Mouse (Mus musculus) monocyte, adult 2 months (primary cell): ENCODE results near the gene Nabp2.
A peak's percentile ranks its signal among the peaks of the same experiment; 100 is the strongest.

Experiments used
- DNase-seq, 2 experiments: peaks; one replicate each; pipeline ENCODE4 v3.0.0; 2022; ENCODE audit warnings: low spot score in 2 of 2, low read depth in 1 of 2

The Nabp2 gene

GRCm38 (mm10) chr10:128411211-128412054, at the start of gene Nabp2, which contains the start of gene Rnf41:
Nabp2 (minus strand) TSS chr10:128411492.
Rnf41 (plus strand) TSS chr10:128411657.
- peak; percentile 89 to 97 for DNase-seq

- DNase-seq: no peak
Measured at GRCm38 (mm10) chr10:128460270-128460630, 49.0 kb upstream of the Nabp2 start.

- DNase-seq: no peak
Measured at GRCm38 (mm10) chr10:128459409-128460269, 48.3 kb upstream of the Nabp2 start.

DNA sequence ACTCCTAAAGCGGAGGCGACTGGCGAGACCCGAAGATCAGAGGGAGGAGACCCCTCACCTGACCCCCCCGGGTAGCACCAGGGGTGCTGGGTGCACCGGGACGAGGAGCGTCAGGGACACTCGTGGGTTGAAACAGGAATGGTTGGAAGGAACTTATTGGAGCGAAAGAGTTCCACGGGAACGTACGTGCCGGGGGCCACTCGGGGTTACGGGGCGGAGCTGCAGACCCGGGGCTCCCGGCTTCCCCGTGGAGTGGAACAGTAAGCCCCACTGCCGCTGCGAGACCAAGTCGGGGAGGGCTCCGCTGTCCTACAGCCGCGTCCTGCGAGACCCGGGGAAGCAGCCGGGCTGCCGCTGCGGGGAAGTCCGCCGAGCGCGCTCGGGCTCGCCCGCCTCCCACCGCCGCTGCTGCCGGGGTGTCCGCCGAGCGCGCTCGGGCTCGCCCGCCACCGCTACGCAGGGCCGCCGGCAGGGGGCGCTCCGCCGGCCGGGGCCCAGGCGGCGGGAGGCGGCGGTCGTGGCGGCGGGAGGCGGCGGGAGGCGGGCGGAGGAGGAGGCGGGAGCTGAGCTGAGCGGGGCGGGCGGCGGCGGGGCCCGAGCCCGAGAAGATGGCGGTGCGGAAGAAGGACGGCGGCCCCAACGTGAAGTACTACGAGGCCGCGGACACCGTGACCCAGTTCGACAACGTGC, 47.6 kb upstream of the Nabp2 start, which contains the start of gene Smarcc2:
Gene Smarcc2, plus strand, starts transcription at position 530 of the 690 bp plus-strand sequence.
- peak; percentile 26 to 66 for DNase-seq

- DNase-seq: peak; percentile 65 to 81
Measured at GRCm38 (mm10) chr10:128458348-128458718, 47.0 kb upstream of the Nabp2 start.

DNA sequence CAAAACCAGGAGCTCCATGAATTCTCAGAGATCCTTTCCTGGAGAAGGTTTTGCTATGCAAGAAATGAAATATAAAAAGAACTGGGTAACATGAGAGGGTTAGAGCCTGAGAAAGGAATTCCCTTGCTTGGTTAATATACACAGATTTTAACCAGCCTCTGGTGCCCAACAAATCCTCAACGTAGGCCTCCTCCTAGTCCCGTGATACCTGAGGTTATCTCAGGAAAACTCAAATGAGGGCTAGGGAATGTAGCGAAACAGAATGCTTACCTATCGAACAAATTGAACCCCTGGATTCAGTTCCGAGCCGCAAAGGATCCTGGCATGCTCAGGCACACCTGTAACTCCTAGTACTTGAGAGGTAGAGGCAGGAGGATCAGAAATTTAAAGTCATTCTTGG, 46.4 kb upstream of the Nabp2 start:
- DNase-seq: no peak

DNA sequence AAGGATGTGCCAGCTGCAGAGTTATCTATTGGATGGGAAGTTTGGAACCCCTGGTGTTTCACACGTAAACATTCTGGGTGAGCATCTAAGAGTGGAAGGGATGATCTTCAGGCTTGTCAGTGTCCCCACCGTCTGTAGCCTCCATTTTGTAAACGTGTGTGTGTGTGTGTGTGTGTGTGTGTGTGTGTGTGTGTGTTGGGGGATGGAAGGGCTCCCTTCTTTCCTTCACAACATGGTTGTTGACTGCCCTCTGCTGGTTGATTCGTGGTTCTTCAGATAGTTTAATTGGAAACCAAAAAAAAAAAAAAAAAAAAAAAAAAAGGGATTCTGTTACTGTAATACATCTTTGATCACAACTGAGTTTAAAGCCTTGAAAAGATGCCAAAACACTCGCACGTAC, 44.0 kb upstream of the Nabp2 start:
- peak; percentile 12 to 25 for DNase-seq

DNA sequence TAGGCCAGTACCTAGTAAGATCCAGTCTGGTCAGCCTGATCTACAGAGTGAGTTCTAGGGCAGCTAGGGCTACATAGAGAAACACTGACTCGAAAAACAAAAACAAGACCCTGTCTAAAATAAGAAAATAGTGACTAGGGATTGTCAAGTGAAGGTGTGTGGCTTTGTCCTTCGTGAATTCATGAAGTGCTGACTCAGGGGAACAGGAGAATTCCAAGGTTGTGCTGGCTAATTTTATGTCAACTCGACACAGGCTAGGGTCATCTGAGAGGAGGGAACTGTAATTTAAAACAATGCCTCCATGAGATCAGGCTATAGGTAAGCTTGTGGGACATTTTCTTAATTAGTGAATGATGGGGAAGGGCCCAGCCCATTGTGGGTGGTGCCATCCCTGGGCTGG, 43.2 kb upstream of the Nabp2 start:
- DNase-seq: no peak

DNA sequence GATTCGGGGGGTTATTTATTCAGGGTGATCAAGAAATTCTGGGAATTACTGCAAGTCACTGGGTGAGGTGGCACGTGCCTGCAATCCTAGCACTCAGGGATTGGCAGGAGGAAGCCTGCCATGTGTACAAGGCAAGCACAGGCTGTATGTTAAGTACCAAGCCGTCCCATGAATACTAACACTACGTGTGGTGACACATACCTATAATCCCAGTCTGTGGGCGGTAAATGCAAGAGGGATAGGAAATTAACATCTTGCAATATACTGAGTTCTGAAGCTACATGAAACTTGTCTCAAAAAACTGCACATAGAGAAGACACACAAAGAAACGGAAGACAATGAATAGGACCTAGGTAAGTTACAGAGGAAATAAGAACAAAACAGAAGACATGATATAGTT, 39.7 kb upstream of the Nabp2 start:
- no peak for DNase-seq

GRCm38 (mm10) chr10:128445407-128445806, 34.1 kb upstream of the Nabp2 start:
- DNase-seq: no peak

DNA sequence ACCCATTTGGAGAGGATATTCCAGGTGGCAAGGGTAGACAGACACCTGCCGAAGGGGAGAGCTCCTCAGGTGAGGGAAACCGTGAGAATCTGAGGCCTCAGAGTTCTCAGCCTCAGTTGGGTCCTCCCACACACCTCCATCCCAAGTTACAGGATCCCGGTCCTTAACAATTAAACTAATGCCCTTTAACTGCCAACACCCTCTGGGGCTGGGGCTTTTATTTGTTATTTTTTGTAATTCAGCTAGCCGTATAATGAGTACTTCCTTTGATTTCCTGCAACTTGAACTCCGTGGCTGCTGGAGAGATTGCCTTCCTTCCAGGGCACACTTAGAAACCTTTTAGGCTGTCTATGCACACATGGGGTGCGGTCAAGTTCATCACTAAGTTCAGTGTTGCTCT, 33.1 kb upstream of the Nabp2 start:
- no peak for DNase-seq

GRCm38 (mm10) chr10:128442718-128443117, 31.4 kb upstream of the Nabp2 start:
- DNase-seq: no peak

DNA sequence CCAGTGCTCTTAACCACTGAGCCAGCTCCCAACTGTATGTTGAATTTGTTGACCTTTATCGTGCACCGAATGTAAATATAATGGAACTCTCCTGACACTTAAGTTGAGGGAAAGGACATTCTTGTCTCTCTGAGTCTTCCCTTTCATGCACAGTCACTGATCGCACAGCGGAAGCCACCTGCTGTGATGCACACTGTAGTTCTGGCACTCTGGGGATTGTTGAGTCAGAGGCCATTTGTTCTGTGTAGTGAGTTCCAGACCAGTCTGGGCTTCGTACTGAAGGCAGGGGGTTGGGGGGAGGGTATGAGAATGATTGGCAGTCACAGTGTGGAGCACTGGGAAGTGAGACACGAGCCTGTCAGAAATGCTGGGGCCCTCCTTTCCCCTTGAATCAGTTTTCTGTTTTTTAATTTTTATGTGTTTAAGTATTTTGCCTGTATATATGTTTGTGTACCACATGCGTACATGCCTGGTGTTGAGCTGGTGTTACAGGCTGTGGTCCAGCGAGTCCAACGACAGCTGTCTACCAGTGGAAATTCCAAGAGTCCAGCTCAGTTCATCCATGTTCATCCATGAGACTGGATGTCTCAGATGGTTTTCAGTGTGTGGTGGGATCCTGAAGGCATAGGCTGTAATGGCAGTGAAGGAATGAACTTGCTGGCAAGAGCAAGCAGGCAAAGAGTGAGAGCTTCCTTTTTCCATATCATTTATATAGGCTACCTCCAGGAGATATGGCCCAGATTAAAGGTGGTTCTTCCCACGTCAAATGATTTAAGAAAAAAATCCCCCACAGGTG, 30.2 kb upstream of the Nabp2 start:
- DNase-seq: no peak

- no peak for DNase-seq
Measured at GRCm38 (mm10) chr10:128440407-128440806, 29.1 kb upstream of the Nabp2 start.

DNA sequence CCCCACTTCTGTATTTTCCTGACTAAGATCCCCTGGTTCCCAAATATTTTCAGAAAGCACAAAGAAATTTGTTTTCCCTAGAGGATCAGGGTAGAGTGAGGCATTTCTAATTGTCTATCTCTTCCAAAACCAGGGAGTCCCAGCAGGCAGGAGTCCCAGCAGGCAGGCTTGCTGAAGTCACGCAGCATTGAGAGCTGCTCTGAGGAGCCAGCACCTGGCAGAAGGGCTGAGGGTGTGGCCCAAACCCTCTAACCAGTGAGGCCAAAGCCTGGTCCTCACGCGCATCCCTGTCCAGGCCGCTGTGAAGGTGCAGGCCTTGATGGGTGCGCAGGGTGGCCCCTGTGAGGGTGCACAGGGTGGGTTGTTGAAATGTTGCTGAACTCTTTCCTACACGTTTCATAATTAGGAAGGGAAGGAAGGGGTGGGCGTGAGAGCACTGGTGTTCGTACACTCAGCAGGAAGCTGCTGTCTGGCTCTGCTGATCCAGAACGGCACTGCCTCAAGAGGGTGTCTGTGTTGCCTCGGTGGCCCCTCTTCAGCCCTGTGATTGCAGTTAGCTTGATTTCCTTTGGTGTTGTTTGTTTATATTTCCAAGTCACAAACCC, 27.5 kb upstream of the Nabp2 start:
- DNase-seq: no peak

- no peak for DNase-seq
Measured at GRCm38 (mm10) chr10:128436376-128436775, 25.1 kb upstream of the Nabp2 start.

DNA sequence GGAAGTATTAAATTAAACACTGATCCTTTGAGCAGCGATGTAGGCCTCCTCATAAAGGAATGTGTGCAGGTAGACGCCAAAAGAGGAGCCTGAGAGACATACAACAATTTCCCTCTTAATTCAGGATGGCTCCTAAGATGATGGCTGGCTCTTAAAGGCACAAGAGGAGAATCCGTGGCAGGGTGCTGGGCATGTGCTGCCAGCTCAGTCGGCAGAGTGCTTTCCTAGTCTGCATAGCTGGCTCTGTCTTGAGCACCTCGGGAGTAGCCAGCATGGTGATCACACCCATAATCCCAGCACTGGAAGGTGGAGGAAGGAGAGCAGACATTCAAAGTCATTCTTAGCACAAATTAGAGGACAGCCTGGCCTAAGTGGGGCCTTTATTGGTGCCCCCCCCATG, 24.6 kb upstream of the Nabp2 start:
- DNase-seq: no peak

DNA sequence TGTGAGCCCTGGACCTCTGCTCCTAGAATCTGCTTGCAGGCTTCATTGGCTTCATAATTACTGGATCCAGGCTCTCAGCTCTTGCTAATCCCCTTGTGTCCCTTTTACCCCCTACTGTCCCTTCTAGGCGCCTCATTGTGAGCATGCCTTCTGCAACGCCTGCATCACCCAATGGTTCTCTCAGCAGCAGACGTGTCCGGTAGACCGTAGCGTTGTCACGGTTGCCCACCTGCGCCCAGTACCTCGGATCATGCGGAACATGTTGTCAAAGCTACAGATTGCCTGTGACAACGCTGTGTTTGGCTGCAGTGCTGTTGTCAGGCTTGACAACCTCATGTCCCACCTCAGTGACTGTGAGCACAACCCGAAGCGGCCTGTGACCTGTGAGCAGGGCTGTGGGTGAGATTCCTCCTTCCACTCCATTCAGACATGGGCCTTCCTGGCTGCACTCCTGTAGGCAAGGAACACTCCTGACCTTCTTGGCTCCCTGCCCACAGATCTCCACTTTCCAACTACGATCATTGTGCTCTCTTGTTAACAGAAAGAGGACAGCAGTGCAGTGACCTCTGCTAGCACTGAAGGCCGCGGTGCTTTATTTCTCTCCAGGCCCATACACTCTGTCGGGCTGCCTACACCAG, 24.0 kb upstream of the Nabp2 start:
- no peak for DNase-seq

DNA sequence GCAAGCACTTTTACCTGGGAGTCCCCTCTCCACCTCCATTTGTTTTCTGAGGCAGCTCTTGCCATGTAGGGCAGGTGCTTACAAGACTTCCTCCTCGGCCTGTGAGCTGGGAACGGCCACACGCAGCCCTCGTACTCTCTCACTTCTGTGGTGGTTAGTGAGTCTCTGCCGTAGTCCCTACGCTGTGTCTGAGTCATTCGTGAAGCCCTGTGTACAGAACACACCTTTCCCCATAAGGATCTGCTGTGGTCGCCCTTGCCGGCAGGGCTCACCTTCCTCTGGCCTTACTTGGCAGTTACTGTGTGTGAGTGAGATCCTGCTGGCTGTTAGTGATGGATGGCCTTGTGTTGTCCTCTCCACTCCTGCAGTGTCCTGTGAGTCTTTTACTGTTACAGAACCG, 23.4 kb upstream of the Nabp2 start:
- no peak for DNase-seq

DNA sequence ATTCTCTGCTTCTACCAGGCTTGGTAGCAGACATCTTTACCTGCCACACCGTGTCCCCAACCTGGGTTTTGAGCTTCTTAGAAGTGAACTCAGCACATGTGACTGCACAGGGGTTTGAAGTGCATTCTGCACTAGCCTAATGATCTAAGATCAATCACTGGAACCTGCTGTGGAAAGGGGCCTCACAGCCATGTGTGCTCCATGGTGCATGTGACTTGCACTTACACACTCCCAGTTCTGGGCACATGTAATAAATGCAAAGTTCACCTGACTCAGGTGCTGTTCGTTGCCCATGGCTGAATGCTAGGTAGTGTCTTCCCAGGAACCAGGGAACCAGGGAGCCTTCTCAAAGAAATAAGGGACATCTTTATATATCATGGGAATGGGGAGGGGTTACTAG, 22.1 kb upstream of the Nabp2 start:
- no peak for DNase-seq
